Mouse (Mus musculus) layer of hippocampus, adult 8-10 months (tissue): Measurements from ENCODE around the gene Coq5. TPM values are rescaled to one million over a fixed set of nuclear protein-coding genes. Genes with fewer than 3 reads are reported as not detected.

Experiments
- DNase-seq, 2 experiments: peaks; one replicate each; pipeline ENCODE4 v3.0.0; 2022; ENCODE audit warnings: low spot score in 2 of 2
- total RNA-seq, 4 experiments: library from RNA; stranded (reverse); gene quantifications; 2 replicates each; pipeline ENCODE4 v1.2.4; 2022

Coq5 gene
- total RNA-seq, 4 experiments from 2014 or later = 38.7 to 45.6 (median 41.5) TPM

DNA sequence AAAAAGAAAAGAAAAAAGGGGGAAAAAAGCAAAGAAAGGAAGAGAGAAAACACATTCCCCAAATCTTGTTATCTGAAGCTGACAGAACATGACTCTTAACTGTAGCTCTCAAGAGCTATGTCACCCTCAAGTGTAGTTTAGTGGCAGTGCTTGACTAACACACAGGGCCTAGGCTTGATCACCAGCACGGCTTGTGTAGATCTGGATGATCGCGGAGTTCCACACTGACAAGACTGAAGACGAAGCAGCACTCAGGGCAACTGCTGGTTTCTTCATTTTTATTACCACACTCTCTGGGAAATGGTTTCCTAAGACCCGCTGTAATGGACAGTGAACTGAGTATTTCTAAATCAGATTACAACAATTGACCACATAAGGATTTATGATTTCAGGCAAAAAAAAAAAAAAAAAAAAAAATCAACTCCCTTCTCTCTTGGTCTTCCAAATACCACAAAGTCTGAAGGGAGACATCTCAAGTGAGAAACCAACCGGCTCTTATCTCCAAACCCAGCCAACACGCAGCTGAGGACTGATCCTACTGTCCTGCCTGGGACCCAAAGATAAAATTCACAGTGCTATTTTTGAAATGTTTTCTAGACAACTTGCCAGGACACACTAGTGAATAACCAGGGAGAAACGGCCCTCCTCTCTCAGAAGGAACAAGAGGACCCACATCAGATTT, 12.5 kb upstream of the Coq5 start:
- no peak for DNase-seq

DNA sequence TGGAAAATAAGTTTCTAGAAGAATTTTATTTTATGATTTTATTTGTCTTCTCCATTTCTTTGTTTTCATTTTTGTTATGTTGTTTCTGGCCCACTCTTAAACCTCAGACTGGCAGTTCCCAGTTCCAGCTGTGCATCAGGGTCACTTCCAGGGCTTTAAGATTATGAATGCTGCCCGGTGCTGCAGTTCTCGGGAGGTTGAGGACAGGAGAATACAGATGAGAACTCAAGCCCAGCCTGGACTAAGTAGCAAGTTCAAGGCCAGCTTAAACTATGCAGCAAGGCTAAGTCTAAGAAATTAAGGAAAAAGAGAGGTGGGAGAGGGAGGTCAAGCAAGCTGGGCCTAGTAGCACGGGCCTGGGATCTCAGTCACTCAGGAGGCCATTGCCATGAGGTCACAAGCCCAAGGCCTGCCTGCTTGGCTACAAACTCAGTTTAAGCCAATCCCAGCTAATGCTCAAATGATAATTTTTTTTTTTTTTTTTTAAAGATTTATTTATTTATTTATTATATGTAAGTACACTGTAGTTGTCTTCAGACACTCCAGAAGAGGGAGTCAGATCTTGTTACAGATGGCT, 11.9 kb upstream of the Coq5 start:
- no peak for DNase-seq

DNA sequence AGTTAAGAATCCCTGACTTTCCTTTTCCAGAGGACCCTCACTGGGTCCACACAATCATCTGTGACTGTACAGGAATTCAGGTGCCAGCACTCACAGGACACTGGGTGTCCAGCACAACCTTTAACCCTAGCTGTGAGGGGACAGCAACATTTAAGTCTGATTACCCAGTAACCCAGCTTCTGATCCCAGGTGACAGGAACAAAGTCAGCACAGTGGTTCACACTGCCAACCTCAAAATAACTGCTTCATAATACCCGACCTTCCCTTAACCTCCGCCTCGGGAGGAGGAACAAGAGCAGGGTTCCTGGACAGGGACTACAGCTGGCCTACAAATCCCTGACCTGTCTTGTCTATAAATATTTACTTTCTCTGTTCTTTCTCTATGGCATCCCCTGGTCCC, 11.2 kb upstream of the Coq5 start:
- no peak for DNase-seq

DNA sequence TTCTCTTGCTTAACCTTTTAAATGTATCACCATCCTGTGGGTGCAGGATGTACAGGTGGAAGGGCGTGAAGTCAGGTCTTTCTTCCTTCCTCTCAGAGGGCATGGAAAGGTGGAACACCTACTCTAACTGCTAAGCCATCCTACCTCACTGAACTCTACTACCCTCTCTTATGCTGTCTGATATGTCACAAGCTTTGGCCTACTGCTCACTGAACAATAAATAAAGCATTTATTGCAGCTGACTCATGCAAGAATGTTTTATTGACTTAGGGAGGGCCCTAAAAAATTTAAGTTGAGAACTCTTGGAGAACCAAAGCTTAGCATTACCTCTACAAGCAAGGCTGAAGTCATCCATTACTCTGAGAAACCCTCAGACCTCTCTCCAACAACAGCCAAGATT, 9.5 kb upstream of the Coq5 start:
- DNase-seq = no peak

DNA sequence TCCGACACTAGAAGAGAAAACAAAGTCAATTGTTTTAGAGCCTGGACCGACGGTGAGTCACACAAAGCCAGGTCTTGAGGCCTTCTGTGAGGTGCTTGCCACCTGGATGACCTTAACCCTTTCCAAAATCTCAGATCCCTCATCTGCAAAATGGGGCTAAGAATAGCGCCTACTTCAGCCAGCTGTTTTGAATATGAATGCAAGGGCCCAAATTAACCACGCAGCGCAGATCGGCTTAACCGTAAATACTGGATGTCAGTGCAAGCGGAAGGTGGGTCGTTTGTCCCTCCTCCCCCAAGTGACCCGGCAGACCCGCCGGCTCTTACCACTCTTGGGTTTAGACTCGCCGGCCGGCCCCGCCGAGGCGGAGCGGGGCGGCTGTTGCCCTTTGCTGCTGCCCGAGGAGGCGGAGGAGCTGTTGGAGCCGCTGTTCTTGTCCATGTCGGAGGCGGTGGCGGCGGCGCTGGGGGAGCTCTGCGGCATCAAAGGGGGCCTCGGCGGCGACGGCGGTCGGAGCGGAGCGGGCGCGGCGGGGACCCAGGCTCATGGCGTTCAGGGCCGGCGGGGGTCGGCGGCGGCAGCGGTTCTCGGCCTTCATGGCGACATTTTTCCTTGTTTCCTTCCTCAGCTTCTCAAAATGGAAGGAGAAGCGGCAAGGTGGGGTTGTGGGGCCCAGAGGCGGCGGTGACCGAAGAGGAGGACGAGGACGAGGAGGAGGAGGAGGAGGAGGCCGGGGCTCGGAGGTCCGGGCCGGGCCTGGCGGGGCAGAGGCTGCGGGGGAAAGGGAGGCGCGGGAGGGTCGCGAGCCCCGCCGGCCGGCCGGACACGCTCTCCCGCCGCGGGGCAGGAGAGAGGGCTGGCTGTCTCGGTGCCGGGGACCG, 7.3 kb upstream of the Coq5 start:
- DNase-seq = no peak

DNA sequence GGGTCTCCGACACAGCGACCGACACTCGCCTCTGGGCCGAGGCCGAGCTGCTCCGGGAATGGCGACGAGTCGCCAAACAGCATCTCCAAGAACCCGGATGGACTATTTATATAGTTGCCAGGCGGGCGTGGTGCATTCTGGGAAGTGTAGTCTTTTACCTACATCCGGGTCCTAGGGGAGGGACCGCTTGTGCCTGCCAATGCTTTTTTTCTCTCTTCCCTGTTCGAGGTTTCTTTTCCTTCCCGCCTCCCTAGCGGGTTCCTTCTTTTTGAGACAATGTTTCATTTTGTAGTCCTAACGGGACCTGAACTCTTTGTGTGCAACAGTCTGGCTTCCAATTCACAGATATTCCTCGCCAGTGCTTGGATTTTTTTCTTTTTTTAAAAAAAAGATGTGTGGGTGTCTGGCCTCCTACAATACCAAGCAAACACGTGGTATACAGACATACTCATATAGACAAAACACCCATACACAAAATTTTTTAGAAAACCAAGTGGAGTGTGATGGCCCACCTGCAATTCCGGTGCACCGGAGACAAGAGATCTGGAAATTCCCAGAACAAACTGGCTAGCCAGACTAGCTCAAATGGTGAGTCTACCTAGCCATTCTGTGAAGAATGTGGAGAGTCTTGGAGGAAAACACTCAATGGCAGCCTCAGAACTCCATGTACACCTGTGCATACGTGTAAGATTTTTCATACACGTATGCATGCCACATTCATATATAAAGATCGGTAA, 6.5 kb upstream of the Coq5 start, which contains the start of gene Rnf10:
Gene Rnf10 (minus strand): TSS at position 87 of the 737 bp plus-strand sequence.
- DNase-seq = peak; percentile 96 to 98

DNA sequence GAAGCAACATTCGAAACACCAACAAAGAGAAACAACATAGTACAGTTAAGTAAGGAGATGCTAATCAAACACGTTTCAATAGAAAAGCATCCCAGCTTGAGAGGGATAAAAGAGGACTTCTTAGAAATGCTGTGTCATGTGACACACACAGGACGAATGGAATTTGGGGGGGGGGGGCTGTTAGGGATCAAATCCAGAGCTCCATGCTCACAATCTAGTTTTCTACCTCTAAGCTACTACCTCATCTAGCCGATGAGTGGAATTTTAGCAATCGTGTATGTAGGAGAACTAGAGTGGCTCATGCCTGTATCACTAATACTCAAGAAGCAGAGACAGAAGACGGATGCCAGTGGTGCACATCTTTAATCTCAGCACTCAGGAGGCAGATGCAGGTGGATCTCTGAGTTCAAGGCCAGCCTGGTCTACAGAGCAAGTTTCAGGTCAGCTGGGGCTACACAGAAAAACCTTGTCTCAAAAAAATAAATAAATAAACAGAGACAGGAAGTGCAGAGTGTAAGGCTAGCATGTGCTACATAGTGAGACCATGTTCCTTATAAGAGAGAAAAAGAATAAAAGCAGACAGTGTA, 5.8 kb upstream of the Coq5 start:
- no peak for DNase-seq

DNA sequence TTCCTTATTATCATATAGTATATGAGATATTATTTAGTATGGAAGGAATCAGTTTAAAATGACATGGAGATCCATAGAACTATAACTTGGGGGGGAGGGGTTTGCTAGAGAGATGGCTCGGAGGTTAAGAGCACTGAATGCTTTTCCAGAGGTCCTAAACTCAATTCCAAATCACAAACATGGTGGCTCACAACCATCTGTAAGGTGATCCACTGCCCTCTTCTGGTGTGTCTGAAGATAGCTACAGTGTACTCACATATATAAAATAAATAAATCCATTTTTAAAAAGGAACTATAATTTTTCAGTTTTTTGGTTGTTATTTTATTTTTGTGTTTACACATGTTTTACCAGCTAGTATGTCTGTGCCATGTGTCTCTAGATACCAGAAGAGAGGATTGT, 5.1 kb upstream of the Coq5 start:
- no peak for DNase-seq

DNA sequence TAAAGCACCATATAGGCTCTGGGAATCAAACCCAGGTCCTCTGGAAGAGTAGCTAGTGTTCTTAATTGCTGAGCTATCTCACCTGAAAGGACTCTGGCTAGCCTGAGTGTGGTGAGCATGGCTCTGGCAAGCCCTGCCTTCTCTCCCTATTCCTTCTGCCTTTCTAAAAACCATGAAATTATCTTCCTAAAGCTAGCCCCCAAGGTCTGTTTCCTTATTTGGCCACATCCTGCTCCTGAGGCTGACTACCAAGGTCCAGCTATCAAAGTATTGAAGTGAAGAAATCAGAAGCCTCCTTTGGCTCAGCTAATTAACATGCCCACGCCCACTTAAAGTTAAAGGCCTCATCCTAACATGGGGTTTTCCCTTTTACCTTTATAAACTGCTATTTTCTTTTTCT, 4.7 kb upstream of the Coq5 start:
- no peak for DNase-seq

DNA sequence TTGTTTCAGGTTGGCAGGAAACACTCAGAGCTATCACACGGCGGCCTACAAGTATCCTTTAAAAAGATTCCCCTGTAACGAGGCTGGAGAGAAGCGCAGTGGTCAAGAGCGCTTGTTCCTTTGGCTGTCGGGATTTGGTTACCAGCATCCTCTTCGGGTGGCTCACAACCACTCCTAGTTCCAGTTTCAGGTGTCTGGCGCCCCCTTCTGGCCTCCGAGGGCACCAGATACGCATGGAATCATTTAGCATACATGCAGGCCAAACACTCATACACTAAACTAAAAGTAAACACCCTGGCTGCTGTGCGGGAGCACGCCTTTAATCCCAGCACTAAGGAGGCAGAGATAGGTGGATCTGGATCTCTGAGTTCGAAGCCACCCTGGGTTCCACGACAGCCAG, 3.5 kb upstream of the Coq5 start:
- DNase-seq = no peak

DNA sequence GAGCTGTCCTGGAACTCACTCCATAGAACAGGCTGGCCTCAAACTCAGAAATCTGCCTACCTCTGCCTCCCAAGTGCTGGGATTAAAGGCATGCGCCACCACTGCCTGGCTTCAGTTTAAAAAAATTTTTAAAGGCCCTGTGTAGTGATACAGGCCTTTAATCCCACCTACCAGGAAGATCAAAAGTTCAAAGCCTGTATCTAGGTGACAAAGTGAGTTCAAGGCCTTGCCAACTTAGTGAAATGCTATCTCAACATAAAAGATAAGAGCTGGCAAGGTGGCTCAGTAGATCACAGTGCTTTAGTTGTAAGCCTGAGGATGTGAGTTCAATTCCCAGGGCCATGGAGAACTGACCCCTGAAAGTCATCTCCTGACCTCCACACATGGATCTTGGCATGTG, 1.4 kb upstream of the Coq5 start:
- no peak for DNase-seq

DNA sequence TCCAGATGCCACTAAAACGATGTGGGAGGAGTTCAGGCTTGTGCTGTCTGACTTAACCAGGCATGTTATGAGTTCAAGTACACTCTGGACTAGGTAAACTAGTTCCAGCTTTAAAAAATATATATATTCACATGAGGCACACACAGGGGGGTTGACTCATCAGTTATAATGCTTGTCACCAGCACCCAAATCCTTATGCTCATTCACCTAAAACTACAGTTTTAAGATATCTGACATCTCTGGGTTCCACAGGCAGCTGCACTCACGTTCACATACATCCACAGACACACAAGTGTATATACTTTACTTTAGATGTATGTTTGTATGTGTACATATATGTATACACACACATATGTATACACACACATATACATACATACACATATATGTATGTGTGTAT, 681 bp upstream of the Coq5 start:
- no peak for DNase-seq

DNA sequence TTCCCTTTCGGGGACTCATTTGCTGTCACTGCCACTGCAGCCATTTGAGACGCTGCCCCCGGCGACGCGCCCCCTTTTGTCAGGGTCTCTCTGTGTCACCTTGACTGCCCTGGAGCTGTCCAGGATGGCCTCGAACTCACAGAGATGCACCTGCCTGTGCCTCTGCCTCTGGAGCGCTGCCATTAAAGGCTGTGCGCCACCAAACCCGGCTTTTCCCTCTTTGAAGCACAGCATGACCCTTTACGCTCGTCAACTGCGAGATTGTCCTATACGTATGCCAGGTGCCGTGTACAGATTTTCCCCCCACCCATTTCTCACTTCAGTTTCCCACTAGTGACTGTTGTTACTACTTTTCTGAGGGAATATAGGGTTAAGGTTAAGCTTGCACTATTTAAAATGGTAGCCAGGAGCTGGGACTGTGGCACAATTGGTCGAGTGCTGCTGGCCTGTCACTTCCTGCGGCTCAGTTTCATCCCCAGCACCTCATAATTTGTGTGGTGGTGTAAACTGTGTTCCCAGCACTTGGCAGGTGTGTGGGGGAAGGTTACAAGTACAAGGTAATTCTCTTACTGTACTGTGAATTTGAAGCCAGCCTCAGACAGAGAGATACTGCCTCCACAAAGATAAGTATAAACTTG, 703 bp downstream of the Coq5 start:
- DNase-seq = no peak

DNA sequence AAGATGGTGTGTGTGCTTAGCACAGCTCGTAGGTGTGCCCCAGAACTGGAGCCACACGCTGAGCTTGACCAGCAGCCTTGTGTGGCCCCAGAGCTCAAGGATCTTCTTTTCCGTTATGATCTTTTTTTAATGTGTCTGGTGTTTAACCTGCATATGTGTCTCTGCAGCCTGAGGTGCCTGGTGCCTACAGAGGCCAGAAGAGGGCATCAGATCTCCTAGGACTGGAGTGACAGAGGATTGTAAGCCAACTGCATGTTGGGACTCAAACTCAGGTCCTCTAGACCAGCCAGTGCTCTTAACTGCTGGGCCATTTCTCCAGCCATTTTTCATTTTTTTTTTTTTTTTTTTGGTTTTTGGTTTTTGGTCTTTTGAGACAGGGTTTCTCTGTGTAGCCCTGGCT, 5.3 kb downstream of the Coq5 start:
- no peak for DNase-seq

DNA sequence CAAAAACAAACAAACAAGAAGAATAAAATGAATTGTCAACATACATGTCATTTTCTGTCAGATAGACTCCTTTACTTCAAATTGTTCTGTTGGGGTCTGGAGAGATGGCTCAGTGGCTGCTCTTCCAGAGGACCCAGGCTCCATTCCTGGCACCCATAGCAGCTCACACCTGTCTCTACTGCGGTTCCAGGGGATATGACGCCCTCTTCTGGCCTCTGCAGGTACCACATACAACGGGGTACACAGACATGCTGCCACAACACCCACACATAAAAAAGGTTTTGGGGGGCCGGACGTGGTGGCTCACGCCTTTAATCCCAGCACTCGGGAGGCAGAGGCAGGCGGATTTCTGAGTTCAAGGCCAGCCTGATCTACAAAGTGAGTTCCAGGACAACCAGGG, 14.7 kb downstream of the Coq5 start:
- no peak for DNase-seq

DNA sequence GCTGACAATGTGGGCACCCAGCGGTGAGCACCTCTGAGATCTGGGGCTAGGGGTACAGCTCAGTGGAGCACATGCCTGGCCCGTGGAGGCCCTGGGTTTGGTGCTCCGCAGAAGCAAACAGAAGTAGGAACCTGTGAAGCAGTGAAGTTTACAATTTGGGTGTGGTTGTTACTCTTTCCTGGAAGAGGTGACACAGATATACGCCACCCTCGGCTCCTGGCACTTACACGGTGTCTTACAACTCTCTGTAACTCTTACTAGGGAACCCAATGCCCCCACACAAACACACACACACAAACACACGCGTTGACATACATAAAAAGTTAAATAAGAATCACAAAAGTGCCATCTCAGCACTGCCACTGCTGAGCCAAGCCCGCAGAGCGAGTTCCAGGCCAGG, 16.9 kb downstream of the Coq5 start:
- DNase-seq = no peak

DNA sequence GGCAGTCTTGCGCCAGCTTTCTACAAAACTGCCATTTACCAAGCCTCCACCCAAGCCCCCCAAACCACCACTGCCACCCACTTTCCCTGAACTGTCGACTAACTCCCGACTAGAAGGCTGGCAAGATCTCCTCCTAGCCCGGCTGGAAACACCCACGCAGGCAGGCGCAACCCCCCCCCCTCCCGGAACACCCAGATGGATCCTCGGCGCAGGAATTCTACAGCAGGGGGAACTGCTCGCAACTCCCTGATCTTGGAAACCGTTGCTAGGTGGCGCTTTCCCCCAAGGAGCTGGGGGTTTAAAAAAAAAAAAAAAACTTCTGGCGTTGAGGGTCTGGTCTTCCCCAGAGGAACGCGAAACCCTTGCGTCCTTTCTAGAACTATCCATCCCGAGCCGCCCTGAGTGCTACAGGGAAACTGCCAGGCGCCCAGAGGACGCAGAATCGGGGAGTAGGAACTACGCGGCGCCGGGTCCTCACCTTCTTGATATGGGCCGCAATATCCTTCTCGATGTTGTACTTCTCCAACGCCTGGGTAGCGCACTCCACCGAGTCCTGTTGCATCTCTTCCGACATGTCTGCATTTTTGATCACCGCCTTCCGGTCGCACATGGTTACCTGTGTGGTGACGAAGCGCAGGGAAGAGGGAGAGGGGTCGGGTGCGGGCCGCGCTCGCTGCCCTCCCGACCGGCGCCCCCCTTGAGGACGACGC, 20.7 kb downstream of the Coq5 start:
- DNase-seq = peak; percentile 52 to 54

DNA sequence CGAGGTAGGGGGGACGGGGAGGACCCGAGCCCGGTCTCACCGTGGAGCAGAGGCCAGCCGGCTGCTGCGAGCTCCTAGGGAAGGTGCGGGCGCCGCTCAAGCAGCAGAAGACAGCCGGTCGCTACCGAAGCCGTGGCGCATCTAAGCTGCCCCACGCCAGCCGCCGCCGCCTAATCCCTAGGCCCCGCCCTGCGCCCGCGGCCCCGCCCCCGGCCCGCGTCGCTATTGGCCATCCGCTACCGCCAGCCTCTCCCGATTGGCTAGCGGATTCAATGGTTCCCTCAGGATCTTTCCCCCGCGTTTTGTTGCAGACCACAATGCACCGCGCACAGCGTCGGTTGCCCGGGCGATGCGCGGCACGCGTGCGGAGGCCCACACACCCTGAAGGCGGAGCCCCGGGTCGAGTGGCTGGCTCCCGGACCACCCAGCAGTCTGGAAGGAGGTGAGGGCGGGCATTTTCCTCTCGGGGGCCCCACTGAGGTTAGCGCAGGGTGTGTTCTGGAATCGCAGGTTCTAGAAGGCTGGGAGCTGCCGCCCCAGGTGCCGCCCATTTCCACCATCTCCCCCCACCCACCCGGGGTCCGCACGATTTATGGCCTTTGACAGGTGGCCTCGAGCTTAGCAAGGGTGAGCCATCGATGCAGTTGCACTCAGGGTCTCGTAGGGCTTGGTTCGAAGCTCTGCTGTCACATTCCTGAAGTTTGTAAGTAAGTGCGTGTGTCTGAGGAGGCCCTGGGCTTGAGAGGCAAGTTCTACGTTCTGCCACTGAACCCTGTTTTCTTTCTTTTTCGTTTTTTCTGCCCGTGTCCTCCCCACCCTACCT, 21.5 kb downstream of the Coq5 start, which contains the start of gene Dynll1:
Gene Dynll1 (minus strand): TSS at position 208 of the 823 bp plus-strand sequence.
- DNase-seq = peak; percentile 98 to 100

DNA sequence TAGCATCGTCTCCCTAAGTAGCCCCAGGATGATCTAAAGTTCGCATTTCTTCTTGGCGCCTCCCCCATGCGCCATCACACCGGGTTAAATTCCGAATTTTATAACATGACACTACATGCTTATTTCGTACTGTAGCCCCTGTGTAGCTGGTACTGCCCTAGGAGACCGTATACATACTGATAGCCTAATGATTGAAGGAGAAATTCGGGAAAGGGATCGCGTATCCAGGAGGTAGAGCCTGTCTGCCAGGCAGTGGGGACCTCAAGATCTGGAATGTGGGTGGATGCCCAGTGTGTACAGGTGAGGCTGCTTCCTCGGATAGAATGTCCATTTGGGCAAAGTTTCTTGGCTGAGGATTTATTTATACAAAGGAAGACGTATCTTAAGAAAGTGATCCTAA, 22.1 kb downstream of the Coq5 start:
- DNase-seq = peak in 1 of 2 experiments; percentile 17
